In genomic region chr13:13216363-13216762, GRCm38 (mm10) we compare ENCODE assay signal across 16 mouse cellular contexts. TPM values are rescaled to one million over a fixed set of nuclear protein-coding genes. Genes with fewer than 3 reads are reported as not detected.
"Had no signal": no experiment of that assay in that cellular context is flagged by ENCODE, and none has a peak within 500 bp of the region (broad histone marks: within the 10 kb centered on the region; RNA-seq: fewer than 3 reads in every experiment).

No protein-coding gene starts in this region.

RNA-seq across cellular contexts. Expression of gene Prl2c5, which starts 33.8 kb away (rescaled TPM):
- polyA plus RNA-seq: hindbrain, postnatal 0 days; inflammation-experienced regulatory T-cells, adult 6 months; intestine, embryonic 16.5 days; large intestine, adult 2 months; limb, embryonic 10.5 days; limb, embryonic 13.5 days; liver, embryonic 12.5 days; liver, embryonic 15.5 days; lung, adult 2 months; lung, embryonic 16.5 days; macrophage; midbrain, embryonic 12.5 days; midbrain, embryonic 15.5 days; neural tube, embryonic 12.5 days; neural tube, embryonic 15.5 days; stomach, embryonic 14.5 days had no signal
